Mouse (Mus musculus) bone marrow macrophage, adult 2 months (primary cell): ENCODE data around the gene Adamts12.

Experiments used
- CTCF ChIP-seq: IDR thresholded peaks from 2 replicates; pipeline ENCODE4 v1.5.1; 2012; ENCODE audit warnings: low read depth, mild to moderate bottlenecking, low read length, moderate library complexity
- POLR2A ChIP-seq: IDR thresholded peaks from 2 replicates; pipeline ENCODE4 v1.6.1; 2012; ENCODE audit warnings: mild to moderate bottlenecking, low read depth, low read length, borderline replicate concordance

GRCm38 (mm10) chr15:11174842-11175241 lies 110.3 kb downstream of the Adamts12 start:
- TF ChIP-seq POLR2A (no peak), CTCF (no peak)
